Mouse (Mus musculus) mouse embryonic stem cell (cell line): Measurements from ENCODE around the gene Il1r2.

ENCODE experiments used
- in situ Hi-C, 2 experiments: fragments of 300-500 bp; cut with MboI; formaldehyde crosslinking; loops; 1 replicate in 1 of 2; 3 replicates in 1 of 2; pipeline ENCODE4 v1.14.3; 2019 to 2020; ENCODE audit warnings: low sequenced_read_pairs in 2 of 2, low pct_unique_long_range_greater_than_20kb in 1 of 2, mixed read lengths in 1 of 2; ENCODE audit not compliant: unreplicated experiment in 1 of 2

The Il1r2 gene

DNA sequence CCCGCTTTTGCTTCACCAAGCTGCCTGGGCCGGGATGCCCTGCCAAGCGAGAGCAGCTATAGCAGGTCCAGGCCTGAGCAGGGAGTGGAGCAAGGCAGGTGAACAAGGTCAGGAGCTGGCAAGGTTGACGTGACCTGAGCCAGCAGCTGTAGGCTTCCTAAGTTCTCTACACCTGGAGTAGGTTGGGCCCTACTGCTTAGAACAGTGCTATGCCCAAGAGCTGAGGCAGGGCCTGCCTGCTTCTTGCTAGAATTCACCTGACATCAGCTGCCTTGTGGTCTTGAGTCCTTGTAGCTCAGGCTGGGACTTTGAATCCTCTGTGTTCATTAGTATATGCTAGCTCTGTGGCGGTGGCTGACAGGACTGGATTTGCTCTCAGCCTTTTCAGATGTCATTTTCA, at the start of gene Il1r2:
Gene Il1r2, plus strand, starts transcription at position 301 of the 400 bp plus-strand sequence.
- in situ Hi-C loops: no loop called here

DNA sequence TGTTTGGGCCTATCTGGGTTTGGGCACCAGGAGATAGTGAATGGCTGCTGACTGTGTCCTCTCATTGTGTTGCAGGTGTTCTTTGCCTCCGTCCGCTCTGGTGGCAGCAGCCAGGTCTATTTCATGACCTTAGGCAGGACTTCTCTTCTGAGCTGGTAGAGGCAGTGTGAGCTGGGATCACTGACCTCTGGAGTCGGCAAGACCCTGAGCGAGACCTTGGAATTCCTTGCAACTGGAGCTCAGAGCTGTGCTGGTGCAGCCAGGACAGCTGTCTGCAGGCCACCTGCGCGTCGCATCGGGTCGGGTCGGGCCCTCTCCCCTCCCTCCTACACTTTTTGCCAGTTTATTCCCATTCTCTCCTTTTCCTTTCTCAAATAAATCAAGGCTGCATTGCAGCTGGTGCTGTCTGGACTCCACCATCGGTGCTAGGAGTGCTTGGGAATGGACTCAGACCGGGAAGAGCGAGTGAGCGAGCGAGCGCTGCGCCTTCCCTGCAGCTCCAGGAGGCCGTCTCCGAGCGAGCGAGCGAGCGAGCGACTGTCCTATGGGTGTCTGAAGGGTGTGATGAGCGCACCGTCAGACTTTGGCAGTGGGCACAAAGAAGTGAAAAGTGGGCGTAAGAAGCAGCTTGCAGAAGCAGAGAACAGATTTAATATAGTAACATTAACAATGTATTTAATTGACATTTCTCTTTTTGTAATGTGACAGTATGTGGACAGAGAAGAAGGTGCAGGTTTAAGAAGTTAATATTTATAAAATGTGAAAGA, 49.1 kb upstream of the Il1r2 start:
- in situ Hi-C loops: no loop called here

DNA sequence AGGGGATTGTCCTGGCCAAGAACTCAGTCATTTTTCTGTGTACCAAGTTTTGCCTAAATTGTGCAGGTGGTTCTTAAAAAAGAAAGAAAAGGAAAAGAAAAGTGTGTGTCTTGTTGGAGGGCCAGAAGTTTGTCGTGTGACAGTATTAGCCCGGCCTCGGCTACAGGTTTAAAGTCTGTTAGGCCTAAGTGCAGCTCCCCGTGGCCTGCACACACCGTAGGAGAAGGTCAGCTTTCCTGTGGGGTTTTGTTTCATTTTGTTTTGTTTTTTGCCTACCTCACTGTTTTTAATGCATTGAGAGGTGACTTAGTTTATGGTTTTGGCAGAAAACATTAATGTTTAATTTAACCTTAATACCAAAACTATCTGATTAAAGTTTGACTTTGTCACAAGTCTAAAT, 48.5 kb upstream of the Il1r2 start:
- in situ Hi-C loops: no loop called here

DNA sequence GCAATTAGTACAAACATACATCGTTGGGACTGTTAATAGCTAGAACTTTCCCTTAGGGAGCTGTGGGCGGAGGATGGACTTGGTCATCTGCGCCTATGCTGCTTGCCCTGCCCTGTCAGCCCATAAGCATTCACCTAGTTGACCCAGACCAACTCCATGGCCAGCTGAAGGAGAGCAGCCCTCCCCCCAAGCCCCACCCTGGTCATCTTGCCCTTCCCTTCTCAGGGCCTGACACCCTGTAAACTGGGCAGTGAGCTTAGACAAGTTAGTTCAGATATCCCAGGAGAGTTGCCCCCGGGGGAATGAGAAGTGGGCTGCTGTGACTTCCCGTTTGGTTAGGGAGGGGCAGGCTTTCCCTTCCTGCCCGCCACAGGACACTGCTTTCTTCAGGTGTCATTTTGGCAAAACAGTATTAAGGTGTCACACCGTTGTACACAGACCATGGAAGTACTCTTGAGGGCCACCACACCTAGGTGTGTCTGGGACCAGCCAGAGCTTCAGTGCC, 46.7 kb upstream of the Il1r2 start:
- in situ Hi-C loops: no loop called here

DNA sequence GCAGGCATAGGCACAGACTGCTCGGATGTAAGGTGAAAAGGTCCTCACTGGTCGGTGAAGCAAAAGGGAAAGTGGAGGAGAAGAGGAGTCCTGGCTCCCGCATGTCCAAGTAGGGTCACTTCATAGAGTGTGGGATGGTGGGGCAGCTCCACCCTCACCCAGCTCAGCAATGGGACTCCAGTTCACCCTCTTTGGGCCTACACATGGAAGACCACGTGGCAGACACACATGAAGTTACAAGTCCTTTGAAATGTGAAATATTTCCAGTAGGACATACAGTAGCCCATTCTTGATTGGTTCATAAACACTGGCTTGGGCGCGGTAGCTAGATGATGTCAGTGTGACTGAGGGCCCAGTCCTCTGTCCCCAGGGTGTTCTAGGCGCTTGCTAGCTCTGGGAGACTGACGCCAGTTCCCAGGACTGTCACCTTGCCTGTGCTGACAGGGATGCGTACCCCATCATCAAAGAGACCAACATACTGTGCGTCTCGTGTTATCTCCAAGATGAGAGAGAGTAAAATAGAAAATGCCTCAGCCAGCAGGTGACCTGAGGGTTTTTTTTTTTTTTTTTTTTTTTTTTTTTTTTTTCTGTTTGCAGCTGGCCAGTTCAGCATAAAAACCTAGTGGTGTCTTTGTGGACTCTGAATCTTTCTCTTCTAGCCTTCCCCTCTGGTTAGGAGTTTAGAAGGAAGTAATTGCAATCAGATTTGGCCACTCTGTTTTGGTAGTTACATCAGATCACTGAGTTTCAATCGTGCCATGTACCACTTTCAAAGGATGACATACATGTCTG, 45.5 kb upstream of the Il1r2 start:
- in situ Hi-C loops: no loop called here

DNA sequence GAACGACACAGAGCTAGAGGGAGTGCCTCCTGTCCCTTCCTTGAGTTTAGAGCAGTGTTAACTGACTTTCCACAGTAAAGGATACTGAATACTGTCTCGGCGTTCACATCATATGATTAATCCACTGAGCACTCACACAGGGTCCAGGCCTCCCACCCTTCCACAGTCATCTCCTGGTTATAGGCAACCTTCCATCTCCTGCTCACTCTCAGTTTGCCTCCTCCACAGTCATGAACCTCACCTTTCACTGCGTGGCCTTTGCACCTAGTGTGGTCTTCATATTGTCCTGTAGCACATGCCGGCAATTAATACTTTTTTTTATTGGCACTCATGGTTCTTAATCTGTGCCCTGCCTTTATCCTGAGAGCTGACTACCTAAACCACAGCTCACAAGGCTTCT, 44.3 kb upstream of the Il1r2 start:
- in situ Hi-C loops: no loop called here

- in situ Hi-C loops: no loop called here
These were observed 43.4 kb upstream of the Il1r2 start for GRCm38 (mm10) chr1:40030287-40030975.

DNA sequence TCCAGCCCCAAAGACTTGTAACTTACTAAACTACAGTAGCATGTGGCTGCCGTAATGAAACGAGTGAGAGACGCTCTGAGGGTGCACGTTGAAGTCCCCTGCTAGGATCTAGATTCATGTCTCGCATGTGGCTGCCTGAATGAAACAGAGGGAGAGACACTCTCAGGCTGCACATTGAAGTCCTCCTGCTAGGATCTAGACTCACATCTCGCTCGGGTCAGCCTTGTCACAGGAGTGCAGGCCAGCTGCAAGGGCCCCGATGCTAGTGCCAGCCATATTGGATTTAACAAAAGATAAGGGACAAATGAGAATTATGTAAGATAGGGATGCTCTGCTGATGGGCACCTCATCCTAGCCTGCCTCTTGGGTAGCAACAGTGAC, 42.9 kb upstream of the Il1r2 start:
- in situ Hi-C loops: no loop called here

DNA sequence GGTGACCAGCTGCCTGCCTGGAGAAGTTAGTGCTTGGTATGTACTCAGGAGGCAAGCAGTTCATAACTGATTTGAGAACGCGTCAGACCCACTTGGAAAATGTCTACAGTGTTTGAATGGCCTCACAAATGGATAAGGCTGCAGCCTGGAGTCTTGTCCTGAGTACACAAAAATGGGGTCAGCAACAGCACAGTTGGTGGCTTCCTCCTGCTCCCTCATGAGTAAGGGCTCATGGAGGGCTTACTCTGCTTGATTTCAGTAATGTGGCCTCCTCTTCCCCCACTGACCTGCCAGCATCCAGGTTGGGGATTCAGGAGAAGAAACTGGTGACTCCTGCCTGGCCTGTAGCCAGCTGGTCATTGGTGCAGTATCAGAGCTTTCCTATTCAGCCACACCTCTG, 42.3 kb upstream of the Il1r2 start:
- in situ Hi-C loops: no loop called here

- in situ Hi-C loops: no loop called here
These were observed 40.6 kb upstream of the Il1r2 start for GRCm38 (mm10) chr1:40033315-40033714.

- in situ Hi-C loops: no loop called here
These were observed 40.0 kb upstream of the Il1r2 start for GRCm38 (mm10) chr1:40033743-40034420.

DNA sequence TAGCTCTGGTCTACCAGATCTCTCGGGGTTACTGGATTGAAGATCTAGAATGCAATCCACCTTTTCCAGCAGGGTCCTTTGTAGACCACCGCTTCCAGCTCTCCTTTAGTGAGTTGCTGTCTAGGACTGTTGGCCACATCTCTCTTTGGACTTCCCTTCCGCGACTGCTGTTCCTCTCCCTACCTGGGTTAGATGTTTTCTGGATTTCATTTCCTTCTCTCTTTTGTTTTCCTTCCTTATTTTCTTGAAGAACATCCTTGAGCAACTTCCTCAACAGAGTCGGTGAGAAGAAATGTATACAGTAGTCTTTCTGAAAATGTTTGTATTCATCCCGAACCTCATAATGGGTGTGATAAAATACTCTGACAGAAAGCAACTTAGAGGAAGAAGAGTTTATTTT, 36.0 kb upstream of the Il1r2 start:
- in situ Hi-C loops: no loop called here

DNA sequence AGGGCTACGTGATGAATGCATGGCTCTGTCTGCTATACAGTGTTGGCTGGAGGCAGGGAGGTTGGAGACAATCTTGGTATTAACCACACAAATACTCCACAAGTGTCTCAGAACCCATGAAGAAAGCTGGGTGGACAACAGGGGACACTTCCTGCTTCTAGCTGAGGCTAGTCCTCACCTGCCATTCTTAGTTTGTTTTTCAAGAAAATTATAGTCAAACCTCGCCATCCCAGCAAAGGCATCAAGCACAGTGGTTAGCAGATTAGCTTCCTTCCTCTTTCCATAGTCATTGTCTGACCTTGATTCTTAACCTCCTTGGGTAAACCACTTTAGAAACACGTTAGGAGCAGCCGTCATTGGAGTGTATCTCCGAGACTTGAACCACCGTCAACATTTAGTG, 28.2 kb upstream of the Il1r2 start:
- in situ Hi-C loops: no loop called here

DNA sequence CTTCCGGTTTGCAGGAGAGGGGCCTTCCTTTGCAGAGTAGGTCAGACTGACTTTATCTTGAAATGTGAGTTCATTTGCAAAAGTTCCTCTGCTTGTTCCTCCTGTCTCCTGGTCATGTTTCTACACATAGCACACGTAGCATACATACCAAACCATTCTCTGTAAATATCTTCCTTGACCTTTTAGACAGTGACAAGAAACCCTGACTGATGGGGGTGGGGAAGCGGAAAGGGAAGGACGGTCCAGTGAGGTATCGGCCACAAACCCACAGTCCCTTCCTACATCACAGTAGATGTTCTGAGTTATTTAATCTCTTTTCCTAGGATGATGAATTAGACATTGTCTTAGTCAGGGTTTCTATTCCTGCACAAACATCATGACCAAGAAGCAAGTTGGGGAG, 27.3 kb upstream of the Il1r2 start:
- in situ Hi-C loops: no loop called here

- in situ Hi-C loops: no loop called here
These were observed 22.7 kb upstream of the Il1r2 start for GRCm38 (mm10) chr1:40051157-40051556.

GRCm38 (mm10) chr1:40052156-40052555, 21.7 kb upstream of the Il1r2 start:
- in situ Hi-C loops: no loop called here

DNA sequence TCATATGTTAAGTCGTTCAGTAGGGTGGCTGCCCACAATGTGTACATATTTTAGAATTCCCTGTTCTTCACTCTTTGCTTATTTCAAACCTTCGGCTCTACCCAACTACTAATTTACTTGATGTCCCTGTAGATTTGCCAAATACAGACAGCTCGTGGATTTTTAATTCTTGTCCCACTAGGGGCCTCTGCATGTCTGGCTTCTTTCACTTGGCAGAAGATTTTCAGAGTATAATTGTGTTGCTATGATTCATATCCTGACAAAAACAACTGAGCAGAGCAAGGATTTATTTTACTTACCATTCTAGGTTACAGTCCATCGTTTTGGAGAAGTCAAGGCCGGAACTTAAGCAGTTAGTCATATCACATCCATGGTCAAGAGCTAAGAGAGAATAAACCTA, 20.8 kb upstream of the Il1r2 start:
- in situ Hi-C loops: no loop called here

GRCm38 (mm10) chr1:40055051-40055450, 18.8 kb upstream of the Il1r2 start:
- in situ Hi-C loops: no loop called here

- in situ Hi-C loops: no loop called here
These were observed 17.9 kb upstream of the Il1r2 start for GRCm38 (mm10) chr1:40055963-40056362.
